Mouse (Mus musculus): ENCODE results near the gene Pakap. TPM values are rescaled to one million over a fixed set of nuclear protein-coding genes. Genes with fewer than 3 reads are reported as not detected.

Gene Pakap
- polyA plus RNA-seq, 1 experiment: not detected

DNA sequence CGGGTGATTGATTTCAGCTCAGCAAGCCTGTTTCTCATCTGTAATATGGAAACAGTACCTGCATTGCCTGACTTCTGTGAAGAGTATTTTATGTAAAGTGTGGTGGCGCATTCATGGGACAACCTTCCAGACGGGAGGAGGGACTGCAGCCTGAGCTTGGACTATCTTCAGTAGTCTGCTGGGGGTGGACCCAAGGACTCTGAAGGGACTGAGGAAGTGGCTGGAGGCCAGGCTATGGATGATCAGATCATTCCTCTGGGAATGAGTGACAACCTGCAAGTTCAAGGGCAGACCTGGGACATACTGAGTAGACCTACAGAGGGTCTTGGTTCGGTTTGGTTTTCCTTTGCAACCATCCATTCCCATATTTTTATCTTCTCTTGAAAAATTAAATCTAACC lies 154.3 kb downstream of the Pakap start:
- H3K9me3 ChIP-seq (ENCODE audit: control insufficient read depth, low read length): no peaks in the 10 kb centered on the region
- H3K4me1 ChIP-seq (ENCODE audit: control insufficient read depth): no peaks in the 10 kb centered on the region
- no peak overlapping the region for H3K4me3 ChIP-seq (replicated peaks)
- no peaks in the 10 kb centered on the region for H3K27me3 ChIP-seq (ENCODE audit: control insufficient read depth)
- H3K36me3 ChIP-seq (ENCODE audit: control insufficient read depth): no peaks in the 10 kb centered on the region
- TF ChIP-seq TAL1 (IDR thresholded peaks at IDR 0.05; ENCODE audit: low read length) (no peak), GATA1 (IDR thresholded peaks at IDR 0.05; ENCODE audit: low read length) (no peak)

DNA sequence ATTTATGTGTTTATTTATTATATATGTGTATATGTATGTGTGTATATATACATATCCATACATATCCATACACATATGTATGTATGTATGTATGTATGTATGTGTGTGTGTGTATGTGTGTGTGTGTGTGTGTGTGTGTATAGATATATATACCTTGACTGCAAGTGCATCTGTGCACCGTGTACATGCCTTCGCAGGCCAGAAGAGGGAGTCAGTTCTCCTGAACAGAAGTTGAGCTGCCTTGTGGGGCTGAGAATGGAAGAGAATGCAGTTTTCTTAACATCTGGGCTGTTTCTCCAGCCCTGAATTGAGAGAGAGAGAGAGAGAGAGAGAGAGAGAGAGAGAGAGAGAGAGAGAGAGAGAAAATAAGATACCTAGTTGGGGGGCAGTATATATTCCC lies 155.7 kb downstream of the Pakap start:
- Histone ChIP-seq H3K9me3 (ENCODE audit: control insufficient read depth, low read length) (no peaks in the 10 kb centered on the region), H3K27me3 (ENCODE audit: control insufficient read depth) (no peaks in the 10 kb centered on the region), H3K4me3 (replicated peaks) (no peak overlapping the region), H3K4me1 (ENCODE audit: control insufficient read depth) (no peaks in the 10 kb centered on the region), H3K36me3 (ENCODE audit: control insufficient read depth) (no peaks in the 10 kb centered on the region)
- no peak for TF ChIP-seq TAL1 (IDR thresholded peaks at IDR 0.05; ENCODE audit: low read length)
- no peak for TF ChIP-seq GATA1 (IDR thresholded peaks at IDR 0.05; ENCODE audit: low read length)

DNA sequence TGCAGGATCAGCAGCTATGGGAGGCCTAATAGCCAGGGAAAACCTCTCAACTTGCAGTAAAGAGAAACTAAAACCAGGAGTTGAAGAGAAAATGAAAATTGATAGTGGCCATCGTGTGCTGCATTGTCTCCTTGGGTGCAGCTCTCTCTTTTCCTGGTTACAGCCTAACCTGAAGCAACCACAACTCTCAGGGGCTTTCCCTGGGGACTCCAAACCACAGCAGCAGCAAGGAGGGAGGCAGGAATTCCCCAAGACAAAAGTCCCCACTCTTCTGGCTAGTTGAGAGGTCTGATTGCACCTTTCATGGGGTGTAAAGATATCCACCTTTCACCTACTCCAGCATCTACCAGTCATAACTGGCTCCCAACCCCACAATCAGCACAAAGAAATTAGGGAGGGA lies 157.6 kb downstream of the Pakap start:
- TF ChIP-seq GATA1 (IDR thresholded peaks at IDR 0.05; ENCODE audit: low read length) (no peak), TAL1 (IDR thresholded peaks at IDR 0.05; ENCODE audit: low read length) (no peak)
- Histone ChIP-seq H3K27me3 (ENCODE audit: control insufficient read depth) (no peaks in the 10 kb centered on the region), H3K36me3 (ENCODE audit: control insufficient read depth) (no peaks in the 10 kb centered on the region), H3K4me3 (replicated peaks) (no peak overlapping the region), H3K4me1 (ENCODE audit: control insufficient read depth) (no peaks in the 10 kb centered on the region), H3K9me3 (ENCODE audit: control insufficient read depth, low read length) (no peaks in the 10 kb centered on the region)

DNA sequence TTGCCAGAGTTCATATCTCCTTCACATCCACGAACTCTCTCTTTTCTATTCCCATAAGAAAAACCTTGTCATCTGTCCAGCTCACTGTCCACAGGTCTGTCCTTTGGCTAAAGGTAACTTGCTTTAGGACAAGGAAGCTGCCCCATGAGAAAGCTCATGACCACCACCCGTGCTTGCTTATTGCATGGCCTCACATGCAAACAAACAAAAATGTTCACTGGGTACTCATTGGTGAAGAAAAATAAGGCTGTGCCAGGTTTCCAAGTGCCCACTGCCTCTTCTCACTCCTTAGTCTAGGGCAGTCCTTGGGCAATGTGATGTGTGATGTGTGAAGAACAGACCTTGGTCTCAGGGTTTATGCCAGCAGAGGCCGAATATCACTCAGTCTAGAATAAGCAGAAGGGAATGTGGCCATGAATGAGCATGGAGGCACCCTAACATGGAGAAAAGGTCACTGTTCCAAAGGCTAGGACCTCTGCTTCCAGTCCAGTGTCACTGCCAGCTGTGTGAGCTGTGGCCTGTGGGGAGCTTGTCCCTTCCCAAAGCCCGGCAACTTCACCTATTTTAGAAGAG lies 160.7 kb downstream of the Pakap start:
- Histone ChIP-seq H3K9me3 (ENCODE audit: control insufficient read depth, low read length) (no peaks in the 10 kb centered on the region), H3K4me1 (ENCODE audit: control insufficient read depth) (no peaks in the 10 kb centered on the region), H3K27me3 (ENCODE audit: control insufficient read depth) (no peaks in the 10 kb centered on the region), H3K36me3 (ENCODE audit: control insufficient read depth) (no peaks in the 10 kb centered on the region), H3K4me3 (replicated peaks) (no peak overlapping the region)
- TF ChIP-seq TAL1 (IDR thresholded peaks at IDR 0.05; ENCODE audit: low read length): no peak
- no peak for TF ChIP-seq GATA1 (IDR thresholded peaks at IDR 0.05; ENCODE audit: low read length)

DNA sequence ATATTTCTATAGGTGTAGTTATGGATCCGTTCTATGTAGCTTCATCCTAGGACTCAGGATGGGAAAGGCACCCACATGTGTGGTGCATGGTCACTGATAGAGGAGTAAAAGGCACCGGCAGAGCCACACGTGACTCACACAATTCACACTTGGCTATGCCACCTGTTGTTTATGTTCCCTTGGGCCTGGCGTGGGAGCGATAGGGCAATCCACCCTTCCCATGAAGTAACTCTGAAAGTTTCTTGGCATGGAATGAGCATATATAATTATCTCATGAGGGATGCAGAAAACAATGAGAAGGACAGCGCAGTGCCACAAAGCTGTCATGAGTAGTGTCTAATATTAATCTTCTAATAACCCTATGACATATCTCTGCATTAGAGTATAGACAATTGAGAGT lies 162.1 kb downstream of the Pakap start:
- Histone ChIP-seq H3K9me3 (ENCODE audit: control insufficient read depth, low read length) (no peaks in the 10 kb centered on the region), H3K4me1 (ENCODE audit: control insufficient read depth) (no peaks in the 10 kb centered on the region), H3K36me3 (ENCODE audit: control insufficient read depth) (no peaks in the 10 kb centered on the region), H3K4me3 (replicated peaks) (no peak overlapping the region), H3K27me3 (ENCODE audit: control insufficient read depth) (no peaks in the 10 kb centered on the region)
- no peak for TF ChIP-seq TAL1 (IDR thresholded peaks at IDR 0.05; ENCODE audit: low read length)
- no peak for TF ChIP-seq GATA1 (IDR thresholded peaks at IDR 0.05; ENCODE audit: low read length)

DNA sequence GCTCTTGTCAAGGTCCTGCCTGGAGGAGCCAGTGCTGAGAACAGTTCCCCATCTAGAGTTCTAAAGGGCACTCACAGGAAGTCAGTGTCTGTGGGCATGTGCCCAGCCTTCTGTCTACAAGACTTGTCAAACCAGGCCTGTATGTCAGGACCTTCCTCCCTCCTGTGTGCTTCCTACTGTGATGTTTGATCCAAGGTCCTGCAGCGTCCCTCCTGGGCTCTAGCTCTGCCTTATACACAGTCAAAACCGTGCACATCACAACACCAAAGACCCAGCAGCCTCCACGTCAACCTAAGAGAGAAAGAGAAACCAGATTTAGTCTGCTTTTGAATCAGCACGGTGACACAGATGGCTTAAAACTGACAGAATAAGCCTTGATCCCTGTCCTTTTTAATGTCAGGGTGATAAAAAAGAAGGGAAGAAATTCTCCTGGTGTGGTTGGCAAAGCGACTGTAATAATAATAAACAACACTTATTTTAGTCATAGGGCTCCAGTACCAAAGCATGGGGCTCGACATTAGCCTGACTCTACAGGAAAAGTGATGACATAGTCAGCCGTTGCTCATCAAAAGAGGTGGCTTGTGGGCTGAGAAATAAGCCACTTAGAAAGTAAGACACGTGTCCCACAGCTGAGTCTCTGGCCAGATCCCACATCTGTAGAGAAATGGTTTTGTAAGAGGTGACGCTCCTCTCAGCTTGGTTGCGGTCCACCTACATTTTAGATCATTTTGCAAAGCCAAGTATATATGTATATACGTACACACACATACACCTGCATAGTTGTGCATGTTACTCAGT lies 163.0 kb downstream of the Pakap start:
- TF ChIP-seq TAL1 (IDR thresholded peaks at IDR 0.05; ENCODE audit: low read length) (no peak), GATA1 (IDR thresholded peaks at IDR 0.05; ENCODE audit: low read length) (no peak)
- Histone ChIP-seq H3K36me3 (ENCODE audit: control insufficient read depth) (no peaks in the 10 kb centered on the region), H3K9me3 (ENCODE audit: control insufficient read depth, low read length) (no peaks in the 10 kb centered on the region), H3K27me3 (ENCODE audit: control insufficient read depth) (no peaks in the 10 kb centered on the region), H3K4me1 (ENCODE audit: control insufficient read depth) (no peaks in the 10 kb centered on the region), H3K4me3 (replicated peaks) (no peak overlapping the region)

DNA sequence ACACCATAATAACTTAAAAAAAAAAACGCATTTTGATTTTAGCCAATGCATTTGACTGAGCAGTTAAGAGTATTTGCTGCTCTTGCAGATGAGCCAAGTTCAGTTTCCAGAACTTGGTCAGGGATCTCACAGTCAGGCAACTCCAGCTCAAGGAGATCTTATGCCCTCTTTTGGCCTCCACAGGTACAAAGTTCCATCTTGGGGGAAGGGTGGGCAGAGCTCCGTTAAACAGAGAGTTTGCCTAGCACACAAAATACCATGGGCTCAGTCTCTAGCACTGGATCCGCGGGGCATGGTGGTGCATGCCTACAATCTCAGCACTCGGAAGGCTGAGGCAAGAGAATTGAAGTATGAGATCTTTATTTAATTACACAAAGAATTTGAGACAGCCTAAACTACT lies 164.4 kb downstream of the Pakap start:
- Histone ChIP-seq H3K36me3 (ENCODE audit: control insufficient read depth) (no peaks in the 10 kb centered on the region), H3K27me3 (ENCODE audit: control insufficient read depth) (no peaks in the 10 kb centered on the region), H3K9me3 (ENCODE audit: control insufficient read depth, low read length) (no peaks in the 10 kb centered on the region), H3K4me1 (ENCODE audit: control insufficient read depth) (no peaks in the 10 kb centered on the region), H3K4me3 (replicated peaks) (no peak overlapping the region)
- TF ChIP-seq GATA1 (IDR thresholded peaks at IDR 0.05; ENCODE audit: low read length) (no peak), TAL1 (IDR thresholded peaks at IDR 0.05; ENCODE audit: low read length) (no peak)

DNA sequence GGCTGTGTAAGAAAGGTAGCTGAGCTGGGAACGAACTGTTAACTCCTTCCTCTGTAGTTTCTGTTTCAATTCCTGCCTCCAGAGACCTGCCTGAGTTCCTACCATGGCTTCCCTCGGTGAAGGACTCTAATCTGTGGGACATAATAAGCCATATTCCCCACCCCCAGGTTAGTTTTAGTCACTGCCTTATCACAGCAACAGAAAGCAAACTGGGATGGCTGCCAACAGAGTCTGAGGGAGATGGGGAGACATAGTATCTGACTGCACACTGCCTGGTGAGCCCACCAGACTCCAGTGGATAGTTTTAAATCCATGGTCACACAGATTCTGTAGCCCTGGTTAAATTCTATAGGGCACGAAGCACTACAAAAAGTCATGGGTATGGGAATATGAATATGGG lies 165.5 kb downstream of the Pakap start:
- no peaks in the 10 kb centered on the region for H3K9me3 ChIP-seq (ENCODE audit: control insufficient read depth, low read length)
- no peak overlapping the region for H3K4me3 ChIP-seq (replicated peaks)
- H3K36me3 ChIP-seq (ENCODE audit: control insufficient read depth): no peaks in the 10 kb centered on the region
- TF ChIP-seq TAL1 (IDR thresholded peaks at IDR 0.05; ENCODE audit: low read length): no peak
- TF ChIP-seq GATA1 (IDR thresholded peaks at IDR 0.05; ENCODE audit: low read length): no peak
- H3K4me1 ChIP-seq (ENCODE audit: control insufficient read depth): no peaks in the 10 kb centered on the region
- H3K27me3 ChIP-seq (ENCODE audit: control insufficient read depth): no peaks in the 10 kb centered on the region

DNA sequence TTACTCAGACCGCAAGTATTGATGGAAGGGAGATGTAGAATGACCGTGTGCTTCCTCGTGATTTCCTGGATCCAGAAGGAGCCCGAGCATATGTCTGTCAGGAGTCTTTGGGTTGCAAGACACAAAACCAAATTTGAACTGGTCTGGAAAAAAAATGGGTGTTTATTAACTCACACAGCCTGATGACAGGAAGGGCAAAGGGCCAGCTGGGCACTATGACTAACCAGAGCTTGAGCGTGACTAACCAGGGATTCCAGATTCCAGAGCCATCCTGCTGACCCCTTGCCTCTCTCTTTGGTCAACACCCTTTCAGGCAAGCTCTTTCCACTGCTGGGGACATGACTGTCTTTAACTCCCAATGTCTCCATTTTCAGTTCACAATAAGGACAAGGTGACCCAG lies 167.4 kb downstream of the Pakap start:
- H3K27me3 ChIP-seq (ENCODE audit: control insufficient read depth): no peaks in the 10 kb centered on the region
- no peaks in the 10 kb centered on the region for H3K4me1 ChIP-seq (ENCODE audit: control insufficient read depth)
- no peak overlapping the region for H3K4me3 ChIP-seq (replicated peaks)
- TF ChIP-seq TAL1 (IDR thresholded peaks at IDR 0.05; ENCODE audit: low read length) (no peak), GATA1 (IDR thresholded peaks at IDR 0.05; ENCODE audit: low read length) (no peak)
- no peaks in the 10 kb centered on the region for H3K9me3 ChIP-seq (ENCODE audit: control insufficient read depth, low read length)
- no peaks in the 10 kb centered on the region for H3K36me3 ChIP-seq (ENCODE audit: control insufficient read depth)

All from erythroblast, embryonic 14.5 days (primary cell).